Mouse (Mus musculus) brain, embryonic 14.5 days (tissue): Measurements from ENCODE around the gene Gdf15. TPM values are rescaled to one million over a fixed set of nuclear protein-coding genes. Genes with fewer than 3 reads are reported as not detected.

Experiments used
- DNase-seq: peaks from one replicate; pipeline ENCODE4 v3.0.0-alpha.2; 2011; ENCODE audit warnings: low read depth
- CTCF ChIP-seq: fragments of 200-500 bp; IDR thresholded peaks from 2 replicates; pipeline ENCODE4 v1.5.1; 2012; ENCODE audit warnings: inconsistent platforms, mild to moderate bottlenecking, moderate library complexity, borderline replicate concordance; ENCODE audit not compliant: insufficient read depth, insufficient read length; ENCODE audit errors: extremely low read depth
- POLR2A ChIP-seq: fragments of 200-500 bp; IDR thresholded peaks from 2 replicates; pipeline ENCODE4 v1.6.1; 2012; ENCODE audit warnings: mild to moderate bottlenecking, inconsistent platforms, borderline replicate concordance; ENCODE audit not compliant: poor library complexity, insufficient read depth, insufficient read length, severe bottlenecking; ENCODE audit errors: extremely low read depth
- polyA plus RNA-seq: library from polyadenylated mRNA; depleted of rRNA; stranded (reverse); fragments of >200 nt; gene quantifications from 2 replicates; pipeline ENCODE4 v1.2.3, GENCODE M21; 2012

Gdf15 gene
- polyA plus RNA-seq, 1 experiment: 0.26 TPM

GRCm38 (mm10) chr8:70609368-70609848, 22.8 kb downstream of the Gdf15 start:
- TF ChIP-seq CTCF (no peak), POLR2A (peak; percentile 23; the same call in 1 of the 2 replicates)

GRCm38 (mm10) chr8:70608749-70609367, 23.4 kb downstream of the Gdf15 start, which contains the start of gene Ssbp4:
Gene Ssbp4 (minus strand): TSS chr8:70608872.
- TF ChIP-seq POLR2A (no peak), CTCF (no peak)
- DNase-seq: no peak

More at GRCm38 (mm10) chr8:70609368-70609848, 22.8 kb downstream of the Gdf15 start:
- peak; percentile 85 for DNase-seq

- peak; percentile 77 for DNase-seq
- TF ChIP-seq POLR2A (peak; percentile 77), CTCF (no peak)
These were observed 24.1 kb downstream of the Gdf15 start for GRCm38 (mm10) chr8:70607898-70608748.

- no peak for DNase-seq
- no peak for TF ChIP-seq CTCF
- no peak for TF ChIP-seq POLR2A
These were observed 24.7 kb downstream of the Gdf15 start for GRCm38 (mm10) chr8:70607603-70607897.

- no peak for DNase-seq
- no peak for TF ChIP-seq CTCF
- TF ChIP-seq POLR2A: no peak
These were observed 25.3 kb downstream of the Gdf15 start for GRCm38 (mm10) chr8:70606780-70607602.

GRCm38 (mm10) chr8:70605871-70606779, 26.1 kb downstream of the Gdf15 start:
- DNase-seq: no peak
- TF ChIP-seq CTCF: no peak
- no peak for TF ChIP-seq POLR2A

- no peak for DNase-seq
- TF ChIP-seq POLR2A: no peak
- no peak for TF ChIP-seq CTCF
These were observed 27.7 kb downstream of the Gdf15 start for GRCm38 (mm10) chr8:70604558-70604957.

GRCm38 (mm10) chr8:70602139-70602811, 30.0 kb downstream of the Gdf15 start:
- TF ChIP-seq CTCF: no peak
- DNase-seq: no peak

GRCm38 (mm10) chr8:70601271-70601649, 31.0 kb downstream of the Gdf15 start:
- DNase-seq: peak; percentile 97
- TF ChIP-seq POLR2A (no peak), CTCF (no peak)

- no peak for DNase-seq
- TF ChIP-seq POLR2A (no peak), CTCF (no peak)
These were observed 31.6 kb downstream of the Gdf15 start for GRCm38 (mm10) chr8:70600473-70601270.
